Mouse (Mus musculus): ENCODE results near the gene Edf1. TPM values are rescaled to one million over a fixed set of nuclear protein-coding genes. Genes with fewer than 3 reads are reported as not detected.
A peak's percentile ranks its signal among the peaks of the same experiment; 100 is the strongest.

Gene Edf1
- polyA plus RNA-seq (2015; fragmentation: Nextera tagmentation; extraction: Ambion mirVana): 186 and 201 TPM in 2 replicates

- ATAC-seq (ENCODE audit: insufficient read depth): peak; percentile 98
- Histone ChIP-seq H3K4me1 (replicated peaks) (peaks cover 31% of the 10 kb centered on the region), H3K36me3 (replicated peaks) (peaks cover 28% of the 10 kb centered on the region), H3K27me3 (no peaks in the 10 kb centered on the region), H3K27ac (replicated peaks) (peak within 1 kb of the TSS; percentile 82), H3K9me3 (replicated peaks) (no peaks in the 10 kb centered on the region), H3K4me3 (replicated peaks) (peak within 1 kb of the TSS; percentile 85), H3K4me2 (peak within 1 kb of the TSS; percentile 94), H3K9ac (peak within 1 kb of the TSS; percentile 91)
- WGBS (ENCODE audit: insufficient replicate concordance): under 1% methylated on average over 61 of the region's 61 CpGs
Measured at GRCm38 (mm10) chr2:25557221-25557963, at the start of gene Edf1. Edf1 (plus strand) TSS chr2:25557847.

- H3K27me3 ChIP-seq: no peaks in the 10 kb centered on the region
- H3K4me3 ChIP-seq (replicated peaks): no peak overlapping the region
Measured at GRCm38 (mm10) chr2:25509912-25510311, 47.7 kb upstream of the Edf1 start.

GRCm38 (mm10) chr2:25526510-25527302 is 30.9 kb upstream of the Edf1 start:
- H3K4me3 ChIP-seq (replicated peaks): no peak overlapping the region
- H3K36me3 ChIP-seq (replicated peaks): peaks cover 96% of the 10 kb centered on the region
- H3K27ac ChIP-seq (replicated peaks): no peak overlapping the region
- no peak overlapping the region for H3K4me2 ChIP-seq
- no peaks in the 10 kb centered on the region for H3K9me3 ChIP-seq (replicated peaks)
- WGBS (ENCODE audit: insufficient replicate concordance): 67% methylated on average over 9 of the region's 9 CpGs
- ATAC-seq (ENCODE audit: insufficient read depth): no peak
- no peaks in the 10 kb centered on the region for H3K27me3 ChIP-seq
- H3K9ac ChIP-seq: no peak overlapping the region
- no peaks in the 10 kb centered on the region for H3K4me1 ChIP-seq (replicated peaks)

More at GRCm38 (mm10) chr2:25509912-25510311, 47.7 kb upstream of the Edf1 start:
- H3K9me3 ChIP-seq (replicated peaks): no peaks in the 10 kb centered on the region
- no peak overlapping the region for H3K9ac ChIP-seq
- ATAC-seq (ENCODE audit: insufficient read depth): no peak
- no peak overlapping the region for H3K4me2 ChIP-seq
- peaks cover 7% of the 10 kb centered on the region for H3K36me3 ChIP-seq (replicated peaks)
- H3K4me1 ChIP-seq (replicated peaks): peaks cover 3% of the 10 kb centered on the region; the same call in 1 of the 2 replicates
- H3K27ac ChIP-seq (replicated peaks): no peak overlapping the region
- 61% methylated on average over 3 of the region's 3 CpGs for WGBS (ENCODE audit: insufficient replicate concordance)

- peaks cover 92% of the 10 kb centered on the region for H3K36me3 ChIP-seq (replicated peaks)
- H3K4me3 ChIP-seq (replicated peaks): no peak overlapping the region
- H3K27me3 ChIP-seq: no peaks in the 10 kb centered on the region
- 93% methylated on average over 2 of the region's 2 CpGs for WGBS (ENCODE audit: insufficient replicate concordance)
- ATAC-seq (ENCODE audit: insufficient read depth): no peak
- H3K27ac ChIP-seq (replicated peaks): no peak overlapping the region
- H3K9ac ChIP-seq: no peak overlapping the region
- H3K9me3 ChIP-seq (replicated peaks): no peaks in the 10 kb centered on the region
- no peak overlapping the region for H3K4me2 ChIP-seq
- peaks cover 7% of the 10 kb centered on the region for H3K4me1 ChIP-seq (replicated peaks)
Measured at GRCm38 (mm10) chr2:25533707-25534106, 23.9 kb upstream of the Edf1 start.

- peaks cover 7% of the 10 kb centered on the region for H3K4me1 ChIP-seq (replicated peaks)
- H3K36me3 ChIP-seq (replicated peaks): peaks cover 87% of the 10 kb centered on the region
- no peak overlapping the region for H3K4me3 ChIP-seq (replicated peaks)
- no peaks in the 10 kb centered on the region for H3K27me3 ChIP-seq
- H3K27ac ChIP-seq (replicated peaks): no peak overlapping the region
- no peaks in the 10 kb centered on the region for H3K9me3 ChIP-seq (replicated peaks)
- no peak for ATAC-seq (ENCODE audit: insufficient read depth)
- H3K9ac ChIP-seq: no peak overlapping the region
- H3K4me2 ChIP-seq: no peak overlapping the region
- WGBS (ENCODE audit: insufficient replicate concordance): 58% methylated on average over 3 of the region's 3 CpGs
Measured at GRCm38 (mm10) chr2:25534178-25534865, 23.3 kb upstream of the Edf1 start.

- WGBS (ENCODE audit: insufficient replicate concordance): 87% methylated on average over 2 of the region's 2 CpGs
- no peak overlapping the region for H3K27ac ChIP-seq (replicated peaks)
Measured at GRCm38 (mm10) chr2:25534866-25535182, 22.8 kb upstream of the Edf1 start.

GRCm38 (mm10) chr2:25536531-25536930 is 21.1 kb upstream of the Edf1 start:
- H3K27ac ChIP-seq (replicated peaks): no peak overlapping the region
- no peaks in the 10 kb centered on the region for H3K9me3 ChIP-seq (replicated peaks)
- ATAC-seq (ENCODE audit: insufficient read depth): no peak
- H3K27me3 ChIP-seq: no peaks in the 10 kb centered on the region
- no peak overlapping the region for H3K4me2 ChIP-seq
- 84% methylated on average over 8 of the region's 8 CpGs for WGBS (ENCODE audit: insufficient replicate concordance)
- H3K36me3 ChIP-seq (replicated peaks): peaks cover 70% of the 10 kb centered on the region
- H3K4me1 ChIP-seq (replicated peaks): peaks cover 7% of the 10 kb centered on the region
- H3K4me3 ChIP-seq (replicated peaks): no peak overlapping the region
- no peak overlapping the region for H3K9ac ChIP-seq

More at GRCm38 (mm10) chr2:25534866-25535182, 22.8 kb upstream of the Edf1 start:
- H3K4me1 ChIP-seq (replicated peaks): peaks cover 7% of the 10 kb centered on the region
- H3K27me3 ChIP-seq: no peaks in the 10 kb centered on the region
- H3K4me3 ChIP-seq (replicated peaks): no peak overlapping the region
- H3K9ac ChIP-seq: no peak overlapping the region
- no peak overlapping the region for H3K4me2 ChIP-seq
- ATAC-seq (ENCODE audit: insufficient read depth): no peak
- no peaks in the 10 kb centered on the region for H3K9me3 ChIP-seq (replicated peaks)
- H3K36me3 ChIP-seq (replicated peaks): peaks cover 82% of the 10 kb centered on the region

- WGBS (ENCODE audit: insufficient replicate concordance): 85% methylated on average over 4 of the region's 4 CpGs
- H3K27me3 ChIP-seq: no peaks in the 10 kb centered on the region
- no peak overlapping the region for H3K4me2 ChIP-seq
- H3K9ac ChIP-seq: no peak overlapping the region
- no peaks in the 10 kb centered on the region for H3K9me3 ChIP-seq (replicated peaks)
- no peak for ATAC-seq (ENCODE audit: insufficient read depth)
- H3K36me3 ChIP-seq (replicated peaks): peaks cover 38% of the 10 kb centered on the region
- H3K27ac ChIP-seq (replicated peaks): no peak overlapping the region
- H3K4me1 ChIP-seq (replicated peaks): peaks cover 11% of the 10 kb centered on the region
- H3K4me3 ChIP-seq (replicated peaks): no peak overlapping the region
Measured at GRCm38 (mm10) chr2:25540541-25540948, 17.1 kb upstream of the Edf1 start.

- Histone ChIP-seq H3K27me3 (no peaks in the 10 kb centered on the region), H3K4me2 (no peak overlapping the region), H3K9me3 (replicated peaks) (no peaks in the 10 kb centered on the region), H3K9ac (no peak overlapping the region), H3K4me1 (replicated peaks) (peaks cover 19% of the 10 kb centered on the region), H3K27ac (replicated peaks) (no peak overlapping the region), H3K4me3 (replicated peaks) (no peak overlapping the region), H3K36me3 (replicated peaks) (peaks cover 26% of the 10 kb centered on the region)
- ATAC-seq (ENCODE audit: insufficient read depth): no peak
- 84% methylated on average over 10 of the region's 10 CpGs for whole genome bisulfite sequencing (ENCODE audit: insufficient replicate concordance)
Measured at GRCm38 (mm10) chr2:25541644-25542367, 15.8 kb upstream of the Edf1 start.

GRCm38 (mm10) chr2:25545996-25546810 is 11.4 kb upstream of the Edf1 start:
- H3K4me2 ChIP-seq: peak overlapping the region; percentile 90
- no peaks in the 10 kb centered on the region for H3K9me3 ChIP-seq (replicated peaks)
- peak; percentile 75 for ATAC-seq (ENCODE audit: insufficient read depth)
- peak overlapping the region; percentile 84 for H3K9ac ChIP-seq
- peak overlapping the region; percentile 81 for H3K27ac ChIP-seq (replicated peaks)
- 4% methylated on average over 43 of the region's 43 CpGs for WGBS (ENCODE audit: insufficient replicate concordance)
- H3K4me1 ChIP-seq (replicated peaks): peaks cover 24% of the 10 kb centered on the region
- H3K27me3 ChIP-seq: no peaks in the 10 kb centered on the region
- no peaks in the 10 kb centered on the region for H3K36me3 ChIP-seq (replicated peaks)
- H3K4me3 ChIP-seq (replicated peaks): peak overlapping the region; percentile 88
